Mouse (Mus musculus) myocyte (in vitro differentiated cells): Measurements from ENCODE around the gene Nat10. TPM values are rescaled to one million over a fixed set of nuclear protein-coding genes. Genes with fewer than 3 reads are reported as not detected.

Experiments
- H3K27me3 ChIP-seq: one replicate; pipeline ENCODE4 v1.6.1; 2011; ENCODE audit not compliant: control insufficient read depth, insufficient read depth, insufficient read length
- H3K36me3 ChIP-seq: one replicate; pipeline ENCODE4 v1.6.1; 2011; ENCODE audit not compliant: control insufficient read depth, insufficient read depth
- H3K4me2 ChIP-seq: one replicate; pipeline ENCODE4 v1.6.1; 2011; ENCODE audit warnings: low read depth, control low read depth
- H3K4me3 ChIP-seq: one replicate; pipeline ENCODE4 v1.5.1; 2011; ENCODE audit warnings: mild to moderate bottlenecking, control low read depth, moderate library complexity
- H3K79me2 ChIP-seq: one replicate; pipeline ENCODE4 v1.6.1; 2011; ENCODE audit not compliant: control insufficient read depth, insufficient read depth
- H3ac ChIP-seq: one replicate; pipeline ENCODE4 v1.6.1; 2011; ENCODE audit not compliant: control insufficient read depth, insufficient read length
- CEBPB ChIP-seq: IDR thresholded peaks from 2 replicates; pipeline ENCODE4 v1.6.1; 2011; ENCODE audit warnings: mild to moderate bottlenecking, moderate library complexity; ENCODE audit not compliant: poor library complexity, insufficient read depth, severe bottlenecking
- E2F4 ChIP-seq: IDR thresholded peaks from one replicate; pipeline ENCODE4 v1.6.1; 2011; ENCODE audit warnings: mild to moderate bottlenecking, control low read depth, moderate library complexity; ENCODE audit not compliant: insufficient read depth
- MAX ChIP-seq: IDR thresholded peaks from one replicate; pipeline ENCODE4 v1.6.1; 2011; ENCODE audit warnings: low read depth, mild to moderate bottlenecking, control low read depth
- MYOD1 ChIP-seq, 3 experiments: IDR thresholded peaks; one replicate each; pipeline ENCODE4 v1.6.1; 2011; ENCODE audit warnings: control low read depth in 2 of 3, low read depth in 2 of 3, mild to moderate bottlenecking in 2 of 3, moderate library complexity in 1 of 3; ENCODE audit not compliant: insufficient read length in 2 of 3, control insufficient read depth in 1 of 3
- MYOG ChIP-seq, 3 experiments: IDR thresholded peaks; one replicate each; pipeline ENCODE4 v1.6.1; 2011; ENCODE audit warnings: control low read depth in 2 of 3, low read depth in 2 of 3, mild to moderate bottlenecking in 2 of 3; ENCODE audit not compliant: insufficient read length in 2 of 3, control insufficient read depth in 1 of 3, insufficient read depth in 1 of 3
- POLR2A ChIP-seq: IDR thresholded peaks from one replicate; pipeline ENCODE4 v1.6.1; 2011; ENCODE audit warnings: low read depth, mild to moderate bottlenecking, control low read depth, moderate library complexity; ENCODE audit not compliant: insufficient read length
- POLR2AphosphoS2 ChIP-seq: IDR thresholded peaks from one replicate; pipeline ENCODE4 v1.6.1; 2011; ENCODE audit warnings: low read depth, control low read depth; ENCODE audit not compliant: insufficient read length
- REST ChIP-seq: IDR thresholded peaks from one replicate; pipeline ENCODE4 v1.6.1; 2011; ENCODE audit warnings: mild to moderate bottlenecking, control low read depth, moderate library complexity; ENCODE audit not compliant: insufficient read depth, insufficient read length
- SRF ChIP-seq: IDR thresholded peaks from one replicate; pipeline ENCODE4 v1.6.1; 2011; ENCODE audit warnings: low read depth; ENCODE audit not compliant: control insufficient read depth, insufficient read length
- TCF12 ChIP-seq: IDR thresholded peaks from one replicate; pipeline ENCODE4 v1.6.1; 2011; ENCODE audit warnings: mild to moderate bottlenecking, control low read depth; ENCODE audit not compliant: poor library complexity, insufficient read depth, severe bottlenecking
- TCF3 ChIP-seq: IDR thresholded peaks from one replicate; pipeline ENCODE4 v1.6.1; 2011; ENCODE audit warnings: low read depth, control low read depth; ENCODE audit not compliant: insufficient read length
- USF1 ChIP-seq: IDR thresholded peaks from one replicate; pipeline ENCODE4 v1.6.1; 2011; ENCODE audit warnings: low read depth, mild to moderate bottlenecking, control low read depth, moderate library complexity
- polyA plus RNA-seq: library from polyadenylated mRNA; unstranded; fragments of >200 nt; fragmentation: generic; extraction: Trizol; gene quantifications from one replicate; pipeline ENCODE4 v1.2.1, GENCODE M21; 2012; ENCODE audit warnings: missing spikeins

Nat10 gene
- polyA plus RNA-seq, 1 experiment: 20.6 TPM

DNA sequence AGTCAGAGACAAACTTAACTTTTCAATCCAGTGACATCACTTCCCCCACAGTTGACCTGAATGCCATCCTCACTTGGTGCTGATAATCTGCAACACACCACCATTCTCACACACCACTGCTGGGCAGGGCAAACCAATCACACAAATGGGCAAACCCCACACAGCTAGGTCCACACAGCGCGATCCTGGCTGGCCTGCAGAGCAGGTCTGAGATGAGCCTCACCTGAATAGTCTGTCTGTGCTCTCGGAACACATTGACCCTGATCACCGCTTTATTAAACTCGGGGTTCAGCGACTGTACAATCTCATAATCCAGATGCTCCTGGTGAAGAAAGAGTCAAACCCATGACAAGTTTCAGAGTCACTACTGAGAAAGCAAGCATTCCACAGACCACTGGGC is 18.2 kb downstream of the Nat10 start:
- H3K4me3 ChIP-seq: no peak overlapping the region
- H3ac ChIP-seq: no peak overlapping the region
- no peak overlapping the region for H3K4me2 ChIP-seq
- peaks cover 17% of the 10 kb centered on the region for H3K36me3 ChIP-seq
- no peaks in the 10 kb centered on the region for H3K79me2 ChIP-seq
- H3K27me3 ChIP-seq: no peaks in the 10 kb centered on the region
- no peak for TF ChIP-seq MYOG (IDR thresholded peaks at IDR 0.05; ENCODE audit: control insufficient read depth in 1 of 3, insufficient read depth in 1 of 3, insufficient read length in 2 of 3, low read depth in 2 of 3)

DNA sequence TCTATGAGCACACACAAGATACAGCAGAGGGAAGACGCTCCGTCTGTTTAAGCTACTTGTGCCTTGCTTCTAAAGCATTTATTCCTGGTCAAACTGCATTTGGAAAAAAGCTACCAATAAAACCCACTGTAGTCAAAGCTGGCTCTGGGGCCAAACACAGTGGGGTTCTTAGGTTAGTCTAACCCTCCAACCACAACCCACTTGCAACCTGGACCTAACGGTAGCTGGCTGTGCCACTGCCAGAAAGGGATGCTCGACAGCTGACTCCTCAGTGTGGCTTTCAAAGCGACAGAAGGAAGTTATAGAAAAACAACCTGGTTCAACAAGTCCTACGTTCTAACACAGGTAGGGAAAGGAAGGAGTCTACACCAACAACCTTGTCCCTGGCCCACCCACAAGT is 29.6 kb downstream of the Nat10 start:
- H3K27me3 ChIP-seq: no peaks in the 10 kb centered on the region
- TF ChIP-seq MAX: no peak
- no peak for TF ChIP-seq E2F4
- no peak for TF ChIP-seq TCF12
- TF ChIP-seq REST: no peak
- TF ChIP-seq MYOG (IDR thresholded peaks at IDR 0.05; ENCODE audit: control insufficient read depth in 1 of 3, insufficient read depth in 1 of 3, insufficient read length in 2 of 3, low read depth in 2 of 3): no peak
- no peak for TF ChIP-seq POLR2AphosphoS2
- TF ChIP-seq POLR2A: no peak
- TF ChIP-seq MYOD1 (IDR thresholded peaks at IDR 0.05; ENCODE audit: control insufficient read depth in 1 of 3, insufficient read length in 2 of 3, low read depth in 2 of 3): no peak
- TF ChIP-seq SRF: no peak

DNA sequence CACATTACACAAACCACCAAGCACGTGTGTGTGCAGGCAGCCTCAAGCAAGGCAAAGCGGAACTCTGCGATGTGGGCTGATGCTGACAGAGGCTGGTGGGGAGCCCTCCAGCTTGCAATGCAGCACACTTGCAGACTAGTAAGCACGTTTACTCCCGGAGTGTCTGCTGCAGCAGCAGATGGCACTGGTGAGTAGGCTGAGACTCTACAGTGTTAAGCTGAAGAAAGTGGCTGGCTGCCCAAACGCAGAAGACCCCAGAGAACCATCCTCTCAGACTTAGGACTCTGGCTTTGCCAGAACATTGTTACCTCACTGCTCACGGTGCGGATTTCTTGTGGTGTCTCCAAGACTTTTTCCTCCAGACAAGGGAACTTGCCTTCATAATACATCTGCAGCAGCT is 30.1 kb downstream of the Nat10 start:
- no peak overlapping the region for H3K4me3 ChIP-seq
- H3K27me3 ChIP-seq: no peaks in the 10 kb centered on the region
- TF ChIP-seq USF1: no peak
- no peak for TF ChIP-seq POLR2A
- TF ChIP-seq REST: no peak
- TF ChIP-seq MYOG (IDR thresholded peaks at IDR 0.05; ENCODE audit: control insufficient read depth in 1 of 3, insufficient read depth in 1 of 3, insufficient read length in 2 of 3, low read depth in 2 of 3): no peak
- no peak for TF ChIP-seq CEBPB
- TF ChIP-seq E2F4: no peak
- TF ChIP-seq MAX: no peak
- no peak for TF ChIP-seq TCF12
- TF ChIP-seq POLR2AphosphoS2: no peak
- no peak for TF ChIP-seq SRF
- no peak for TF ChIP-seq MYOD1 (IDR thresholded peaks at IDR 0.05; ENCODE audit: control insufficient read depth in 1 of 3, insufficient read length in 2 of 3, low read depth in 2 of 3)
- TF ChIP-seq TCF3: no peak
- H3K79me2 ChIP-seq: no peaks in the 10 kb centered on the region
- H3ac ChIP-seq: no peak overlapping the region
- H3K36me3 ChIP-seq: peaks cover 31% of the 10 kb centered on the region
- no peak overlapping the region for H3K4me2 ChIP-seq

More for the DNA sequence above, 29.6 kb downstream of the Nat10 start:
- Histone ChIP-seq H3ac (no peak overlapping the region), H3K4me2 (no peak overlapping the region), H3K36me3 (peaks cover 31% of the 10 kb centered on the region), H3K79me2 (no peaks in the 10 kb centered on the region), H3K4me3 (no peak overlapping the region)

DNA sequence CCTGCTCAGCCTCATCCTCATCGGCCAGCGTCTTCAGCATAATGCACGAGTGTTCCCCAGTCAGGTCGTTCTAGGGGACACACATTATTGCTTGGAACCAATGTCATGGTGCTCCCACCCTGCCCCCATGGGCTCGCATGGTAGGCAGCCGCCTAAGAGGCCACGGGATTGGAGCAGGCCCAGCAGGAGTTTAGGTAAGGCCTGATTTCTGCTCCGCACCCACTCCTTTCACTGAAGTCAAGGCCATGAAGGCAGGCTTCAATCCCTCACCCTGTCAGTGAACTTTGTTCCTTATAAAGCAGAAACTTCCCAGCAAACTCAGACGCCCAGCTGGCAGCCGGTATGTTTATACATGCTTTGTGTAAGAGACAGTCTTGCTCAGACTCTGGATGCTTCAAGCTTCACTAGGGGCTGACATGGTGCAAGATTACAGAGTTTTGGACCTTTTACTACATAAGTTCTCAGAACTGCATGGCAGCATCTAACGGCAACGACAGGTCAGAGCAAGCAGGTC is 33.0 kb downstream of the Nat10 start:
- TF ChIP-seq REST (no peak), MYOD1 (IDR thresholded peaks at IDR 0.05; ENCODE audit: control insufficient read depth in 1 of 3, insufficient read length in 2 of 3, low read depth in 2 of 3) (no peak), SRF (no peak), CEBPB (no peak), USF1 (no peak), POLR2AphosphoS2 (no peak), MAX (no peak), TCF12 (no peak), POLR2A (no peak), E2F4 (no peak), TCF3 (no peak), MYOG (IDR thresholded peaks at IDR 0.05; ENCODE audit: control insufficient read depth in 1 of 3, insufficient read depth in 1 of 3, insufficient read length in 2 of 3, low read depth in 2 of 3) (no peak)
- H3K79me2 ChIP-seq: no peaks in the 10 kb centered on the region
- no peak overlapping the region for H3K4me2 ChIP-seq
- no peaks in the 10 kb centered on the region for H3K27me3 ChIP-seq
- H3K36me3 ChIP-seq: peaks cover 26% of the 10 kb centered on the region
- H3K4me3 ChIP-seq: no peak overlapping the region
- no peak overlapping the region for H3ac ChIP-seq

DNA sequence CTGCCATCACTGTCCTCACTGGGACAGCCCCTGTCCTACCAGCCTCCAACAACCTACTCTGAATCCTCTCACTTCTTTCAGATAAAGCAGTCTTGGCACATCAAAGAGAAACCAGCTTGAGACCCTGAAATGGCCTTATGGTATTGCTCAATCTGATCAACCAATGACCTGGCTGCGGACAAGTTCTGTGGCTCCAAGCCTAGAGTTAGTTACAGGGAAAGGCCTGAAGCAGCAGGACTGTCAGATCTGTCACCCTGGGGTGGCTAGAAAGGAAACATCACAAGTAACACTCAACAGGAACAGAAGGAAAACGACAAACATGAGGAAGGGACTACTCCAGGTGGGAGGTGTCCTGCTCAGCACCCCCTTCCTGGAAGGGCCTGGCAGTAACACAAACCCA is 36.5 kb downstream of the Nat10 start:
- Histone ChIP-seq H3K27me3 (no peaks in the 10 kb centered on the region), H3ac (no peak overlapping the region), H3K79me2 (no peaks in the 10 kb centered on the region), H3K4me2 (no peak overlapping the region), H3K36me3 (peaks cover 13% of the 10 kb centered on the region), H3K4me3 (no peak overlapping the region)
- no peak for TF ChIP-seq USF1
- no peak for TF ChIP-seq MYOG (IDR thresholded peaks at IDR 0.05; ENCODE audit: control insufficient read depth in 1 of 3, insufficient read depth in 1 of 3, insufficient read length in 2 of 3, low read depth in 2 of 3)
- TF ChIP-seq TCF12: no peak
- no peak for TF ChIP-seq TCF3
- no peak for TF ChIP-seq POLR2A
- TF ChIP-seq CEBPB: no peak
- no peak for TF ChIP-seq REST
- TF ChIP-seq MAX: no peak
- no peak for TF ChIP-seq POLR2AphosphoS2
- no peak for TF ChIP-seq SRF
- TF ChIP-seq E2F4: no peak
- TF ChIP-seq MYOD1 (IDR thresholded peaks at IDR 0.05; ENCODE audit: control insufficient read depth in 1 of 3, insufficient read length in 2 of 3, low read depth in 2 of 3): no peak
